Mouse (Mus musculus) heart, embryonic 15.5 days (tissue): ENCODE data around the gene Lca5l. TPM values are rescaled to one million over a fixed set of nuclear protein-coding genes. Genes with fewer than 3 reads are reported as not detected.

Experiments used
- ATAC-seq: fragments of 200-750 bp; cut with Nextera tagmentation; replicated peaks from 2 replicates; pipeline ENCODE4 v1.8.0; 2017; ENCODE audit warnings: low read depth, moderate TSS enrichment; ENCODE audit not compliant: insufficient number of reproducible peaks, insufficient read depth, low FRiP score
- H3K27ac ChIP-seq: fragments of 300-500 bp; sonication (generic); 2 replicates; pipeline ENCODE4 v1.5.1; 2015; ENCODE audit warnings: mild to moderate bottlenecking, inconsistent platforms
- H3K27me3 ChIP-seq: fragments of 300-500 bp; sonication (generic); 2 replicates; pipeline ENCODE4 v1.6.1; 2015; ENCODE audit warnings: inconsistent platforms
- H3K36me3 ChIP-seq: fragments of 300-500 bp; sonication (generic); 2 replicates; pipeline ENCODE4 v1.6.1; 2015; ENCODE audit warnings: mild to moderate bottlenecking, inconsistent platforms
- H3K4me1 ChIP-seq: fragments of 300-500 bp; sonication (generic); replicated peaks from 2 replicates; pipeline ENCODE4 v1.6.1; 2015; ENCODE audit warnings: inconsistent platforms
- H3K4me2 ChIP-seq: fragments of 300-500 bp; sonication (generic); 2 replicates; pipeline ENCODE4 v1.6.1; 2015; ENCODE audit warnings: inconsistent platforms, mild to moderate bottlenecking, moderate library complexity
- H3K4me3 ChIP-seq: fragments of 300-500 bp; sonication (generic); 2 replicates; pipeline ENCODE4 v1.5.1; 2015; ENCODE audit warnings: mild to moderate bottlenecking, inconsistent platforms
- H3K9ac ChIP-seq: fragments of 300-500 bp; sonication (generic); 2 replicates; pipeline ENCODE4 v1.6.1; 2015; ENCODE audit warnings: mild to moderate bottlenecking, inconsistent platforms
- H3K9me3 ChIP-seq: fragments of 300-500 bp; sonication (generic); replicated peaks from 2 replicates; pipeline ENCODE4 v1.6.1; 2016; ENCODE audit warnings: inconsistent platforms
- WGBS: fragments of 180-500 bp; shearing (Covaris S2); methylation state at CpG from one replicate; pipeline ENCODE4 v1.1.7; 2015; ENCODE audit warnings: mixed read lengths; 5-methylcytosine and 5-hydroxymethylcytosine counted together
- polyA plus RNA-seq: library from polyadenylated mRNA; unstranded; fragments of >200 nt; fragmentation: Nextera tagmentation; extraction: Ambion mirVana; gene quantifications from 2 replicates; pipeline ENCODE4 v1.2.1, GENCODE M21; 2015

The Lca5l gene
- polyA plus RNA-seq, 1 experiment from 2014 or later, result 1.2 TPM

- 57% methylated on average over 4 of the region's 4 CpGs for WGBS
- Histone ChIP-seq H3K9me3 (no peaks in the 10 kb centered on the region), H3K9ac (no peak overlapping the region), H3K36me3 (no peaks in the 10 kb centered on the region), H3K4me3 (no peak overlapping the region), H3K4me2 (no peak overlapping the region), H3K27me3 (no peaks in the 10 kb centered on the region), H3K27ac (no peak overlapping the region), H3K4me1 (peaks cover 4% of the 10 kb centered on the region; the same call in 1 of the 2 replicates)
- no peak for ATAC-seq
Observed at GRCm38 (mm10) chr16:96165723-96166264, 26.3 kb downstream of the Lca5l start.

GRCm38 (mm10) chr16:96161336-96161735, 30.7 kb downstream of the Lca5l start:
- Histone ChIP-seq H3K9me3 (no peaks in the 10 kb centered on the region), H3K27ac (no peak overlapping the region), H3K4me1 (peaks cover 15% of the 10 kb centered on the region), H3K27me3 (no peaks in the 10 kb centered on the region), H3K9ac (no peak overlapping the region), H3K4me3 (no peak overlapping the region), H3K4me2 (no peak overlapping the region), H3K36me3 (no peaks in the 10 kb centered on the region)
- no peak for ATAC-seq
- 83% methylated on average over 4 of the region's 4 CpGs for WGBS

- Histone ChIP-seq H3K27ac (no peak overlapping the region), H3K9me3 (no peaks in the 10 kb centered on the region), H3K4me2 (no peak overlapping the region), H3K4me3 (no peak overlapping the region), H3K4me1 (peaks cover 15% of the 10 kb centered on the region), H3K27me3 (no peaks in the 10 kb centered on the region), H3K36me3 (no peaks in the 10 kb centered on the region), H3K9ac (no peak overlapping the region)
- 76% methylated on average over 1 of the region's 1 CpGs for WGBS
- no peak for ATAC-seq
Observed at GRCm38 (mm10) chr16:96160927-96161326, 31.1 kb downstream of the Lca5l start.

GRCm38 (mm10) chr16:96159794-96160346, 32.2 kb downstream of the Lca5l start:
- Histone ChIP-seq H3K4me3 (peak overlapping the region; percentile 60), H3K4me2 (peak overlapping the region; percentile 90), H3K9ac (peak overlapping the region; percentile 81), H3K27ac (peak overlapping the region; percentile 77), H3K36me3 (no peaks in the 10 kb centered on the region), H3K4me1 (peaks cover 11% of the 10 kb centered on the region), H3K9me3 (no peaks in the 10 kb centered on the region), H3K27me3 (no peaks in the 10 kb centered on the region)
- ATAC-seq, result no peak
- WGBS, result 78% methylated on average over 20 of the region's 20 CpGs

- Histone ChIP-seq H3K4me2 (peak overlapping the region; percentile 90), H3K27me3 (no peaks in the 10 kb centered on the region), H3K4me1 (peaks cover 11% of the 10 kb centered on the region), H3K36me3 (no peaks in the 10 kb centered on the region), H3K27ac (peak overlapping the region; percentile 77), H3K9ac (peak overlapping the region; percentile 81), H3K9me3 (no peaks in the 10 kb centered on the region), H3K4me3 (peak overlapping the region; percentile 60)
- ATAC-seq, result peak; percentile 80
- WGBS, result under 1% methylated on average over 67 of the region's 67 CpGs
Observed at GRCm38 (mm10) chr16:96159091-96159731, 32.9 kb downstream of the Lca5l start.

- H3K9ac ChIP-seq, result peak overlapping the region; percentile 81
- H3K4me3 ChIP-seq, result peak overlapping the region; percentile 60
- 0 out of 2 replicates have a peak, but pooled peaks have one; percentile 18 for ATAC-seq
- H3K4me2 ChIP-seq, result peak overlapping the region; percentile 90
- H3K27ac ChIP-seq, result peak overlapping the region; percentile 77
- 46% methylated on average over 12 of the region's 12 CpGs for WGBS
- H3K27me3 ChIP-seq, result no peaks in the 10 kb centered on the region
- peaks cover 11% of the 10 kb centered on the region for H3K4me1 ChIP-seq
- H3K9me3 ChIP-seq, result no peaks in the 10 kb centered on the region
- H3K36me3 ChIP-seq, result no peaks in the 10 kb centered on the region
Observed at GRCm38 (mm10) chr16:96158511-96159080, 33.5 kb downstream of the Lca5l start.

- H3K9ac ChIP-seq, result no peak overlapping the region
- peaks cover 3% of the 10 kb centered on the region; the same call in 1 of the 2 replicates for H3K36me3 ChIP-seq
- no peak overlapping the region for H3K4me3 ChIP-seq
- H3K4me2 ChIP-seq, result no peak overlapping the region
- 86% methylated on average over 11 of the region's 11 CpGs for WGBS
- no peaks in the 10 kb centered on the region for H3K27me3 ChIP-seq
- H3K27ac ChIP-seq, result no peak overlapping the region
- no peaks in the 10 kb centered on the region for H3K9me3 ChIP-seq
- no peak for ATAC-seq
- peaks cover 11% of the 10 kb centered on the region for H3K4me1 ChIP-seq
Observed at GRCm38 (mm10) chr16:96157171-96157570, 34.9 kb downstream of the Lca5l start.

GRCm38 (mm10) chr16:96156019-96156418, 36.1 kb downstream of the Lca5l start:
- Histone ChIP-seq H3K36me3 (peaks cover 5% of the 10 kb centered on the region; the same call in 1 of the 2 replicates), H3K27ac (no peak overlapping the region), H3K27me3 (no peaks in the 10 kb centered on the region), H3K9me3 (no peaks in the 10 kb centered on the region), H3K4me1 (peaks cover 18% of the 10 kb centered on the region), H3K9ac (no peak overlapping the region), H3K4me3 (no peak overlapping the region), H3K4me2 (no peak overlapping the region)
- 83% methylated on average over 8 of the region's 8 CpGs for WGBS
- no peak for ATAC-seq

- no peak for ATAC-seq
- no peak overlapping the region for H3K4me2 ChIP-seq
- no peak overlapping the region for H3K27ac ChIP-seq
- H3K9me3 ChIP-seq, result no peaks in the 10 kb centered on the region
- H3K36me3 ChIP-seq, result peaks cover 5% of the 10 kb centered on the region; the same call in 1 of the 2 replicates
- 87% methylated on average over 2 of the region's 2 CpGs for WGBS
- H3K27me3 ChIP-seq, result no peaks in the 10 kb centered on the region
- H3K4me3 ChIP-seq, result no peak overlapping the region
- peaks cover 27% of the 10 kb centered on the region for H3K4me1 ChIP-seq
- no peak overlapping the region for H3K9ac ChIP-seq
Observed at GRCm38 (mm10) chr16:96154476-96154875, 37.6 kb downstream of the Lca5l start.

- peak overlapping the region; percentile 43 for H3K27ac ChIP-seq
- H3K4me1 ChIP-seq, result peaks cover 47% of the 10 kb centered on the region
- WGBS, result 14% methylated on average over 9 of the region's 9 CpGs
- peaks cover 5% of the 10 kb centered on the region; the same call in 1 of the 2 replicates for H3K36me3 ChIP-seq
- no peak overlapping the region for H3K4me2 ChIP-seq
- no peaks in the 10 kb centered on the region for H3K9me3 ChIP-seq
- H3K27me3 ChIP-seq, result no peaks in the 10 kb centered on the region
- H3K9ac ChIP-seq, result no peak overlapping the region
- H3K4me3 ChIP-seq, result no peak overlapping the region
- peak; percentile 59 for ATAC-seq
Observed at GRCm38 (mm10) chr16:96151551-96151950, 40.5 kb downstream of the Lca5l start.

GRCm38 (mm10) chr16:96150995-96151394, 41.1 kb downstream of the Lca5l start:
- WGBS, result 26% methylated on average over 4 of the region's 4 CpGs
- H3K27me3 ChIP-seq, result no peaks in the 10 kb centered on the region
- peaks cover 52% of the 10 kb centered on the region for H3K4me1 ChIP-seq
- no peaks in the 10 kb centered on the region for H3K9me3 ChIP-seq
- H3K36me3 ChIP-seq, result peaks cover 5% of the 10 kb centered on the region; the same call in 1 of the 2 replicates
- peak overlapping the region; percentile 43 for H3K27ac ChIP-seq
- 0 out of 2 replicates have a peak overlapping the region, but pooled peaks have one; percentile 21 for H3K9ac ChIP-seq
- no peak overlapping the region for H3K4me2 ChIP-seq
- no peak overlapping the region for H3K4me3 ChIP-seq
- ATAC-seq, result peak; percentile 47; the same call in 1 of the 2 replicates
